Mouse (Mus musculus) liver, embryonic 12.5 days (tissue): ENCODE measurements around the gene Nr2e1. TPM values are rescaled to one million over a fixed set of nuclear protein-coding genes. Genes with fewer than 3 reads are reported as not detected.

Experiments
- ATAC-seq: fragments of 200-750 bp; cut with Nextera tagmentation; 2 replicates; pipeline ENCODE4 v1.8.0; 2017; ENCODE audit warnings: moderate number of reproducible peaks, mild to moderate bottlenecking, moderate library complexity
- H3K27ac ChIP-seq: fragments of 300-500 bp; sonication (generic); 2 replicates; pipeline ENCODE4 v1.5.1; 2016; ENCODE audit warnings: mild to moderate bottlenecking
- H3K27me3 ChIP-seq: fragments of 300-500 bp; sonication (generic); replicated peaks from 2 replicates; pipeline ENCODE4 v1.6.1; 2016; ENCODE audit warnings: mild to moderate bottlenecking, moderate library complexity
- H3K36me3 ChIP-seq: fragments of 300-500 bp; sonication (generic); 2 replicates; pipeline ENCODE4 v1.6.1; 2016; ENCODE audit warnings: mild to moderate bottlenecking, moderate library complexity
- H3K4me1 ChIP-seq: fragments of 300-500 bp; sonication (generic); 2 replicates; pipeline ENCODE4 v1.6.1; 2016
- H3K4me2 ChIP-seq: fragments of 300-500 bp; sonication (generic); 2 replicates; pipeline ENCODE4 v1.6.1; 2016; ENCODE audit warnings: mild to moderate bottlenecking, moderate library complexity
- H3K4me3 ChIP-seq: fragments of 300-500 bp; sonication (generic); 2 replicates; pipeline ENCODE4 v1.5.1; 2016; ENCODE audit warnings: mild to moderate bottlenecking, moderate library complexity
- H3K9ac ChIP-seq: fragments of 300-500 bp; sonication (generic); 2 replicates; pipeline ENCODE4 v1.6.1; 2016; ENCODE audit warnings: mild to moderate bottlenecking, moderate library complexity
- H3K9me3 ChIP-seq: fragments of 300-500 bp; sonication (generic); replicated peaks from 2 replicates; pipeline ENCODE4 v1.6.1; 2016; ENCODE audit warnings: mild to moderate bottlenecking, moderate library complexity
- WGBS: fragments of 180-500 bp; shearing (Covaris S2); methylation state at CpG from one replicate; pipeline ENCODE4 v1.1.7; 2016; ENCODE audit not compliant: insufficient replicate concordance; 5-methylcytosine and 5-hydroxymethylcytosine counted together
- polyA plus RNA-seq: library from polyadenylated mRNA; unstranded; fragments of >200 nt; fragmentation: Nextera tagmentation; extraction: Ambion mirVana; gene quantifications from 2 replicates; pipeline ENCODE4 v1.2.1, GENCODE M21; 2016

Nr2e1 gene
- polyA plus RNA-seq, 1 experiment from 2014 or later, result not detected

GRCm38 (mm10) chr10:42577525-42578280 lies 5.7 kb downstream of the Nr2e1 start:
- Histone ChIP-seq H3K27me3 (peaks cover 100% of the 10 kb centered on the region), H3K4me1 (peaks cover 13% of the 10 kb centered on the region; the same call in 1 of the 2 replicates), H3K27ac (no peak overlapping the region), H3K4me2 (no peak overlapping the region), H3K36me3 (no peaks in the 10 kb centered on the region), H3K4me3 (no peak overlapping the region), H3K9ac (no peak overlapping the region), H3K9me3 (no peaks in the 10 kb centered on the region)
- ATAC-seq, result no peak
- WGBS, result 6% methylated on average over 15 of the region's 15 CpGs

- Histone ChIP-seq H3K4me2 (no peak overlapping the region), H3K36me3 (no peaks in the 10 kb centered on the region), H3K9me3 (no peaks in the 10 kb centered on the region), H3K27me3 (peaks cover 99% of the 10 kb centered on the region), H3K4me3 (no peak overlapping the region), H3K4me1 (peaks cover under 1% of the 10 kb centered on the region; the same call in 1 of the 2 replicates), H3K9ac (no peak overlapping the region), H3K27ac (no peak overlapping the region)
- ATAC-seq, result no peak
- 5% methylated on average over 10 of the region's 10 CpGs for WGBS
Observed at GRCm38 (mm10) chr10:42574639-42575038, 8.8 kb downstream of the Nr2e1 start.

GRCm38 (mm10) chr10:42572971-42573370 lies 10.5 kb downstream of the Nr2e1 start:
- Histone ChIP-seq H3K27ac (no peak overlapping the region), H3K9ac (no peak overlapping the region), H3K9me3 (no peaks in the 10 kb centered on the region), H3K27me3 (peaks cover 98% of the 10 kb centered on the region), H3K4me2 (no peak overlapping the region), H3K4me3 (no peak overlapping the region), H3K4me1 (no peaks in the 10 kb centered on the region), H3K36me3 (no peaks in the 10 kb centered on the region)
- 5% methylated on average over 15 of the region's 15 CpGs for WGBS
- no peak for ATAC-seq

- Histone ChIP-seq H3K4me3 (no peak overlapping the region), H3K9ac (no peak overlapping the region), H3K4me1 (no peaks in the 10 kb centered on the region), H3K9me3 (no peaks in the 10 kb centered on the region), H3K4me2 (no peak overlapping the region), H3K27ac (no peak overlapping the region), H3K36me3 (no peaks in the 10 kb centered on the region), H3K27me3 (peaks cover 97% of the 10 kb centered on the region)
- no peak for ATAC-seq
- WGBS, result 4% methylated on average over 20 of the region's 20 CpGs
Observed at GRCm38 (mm10) chr10:42572567-42572966, 10.9 kb downstream of the Nr2e1 start.

GRCm38 (mm10) chr10:42562272-42562671 lies 21.2 kb downstream of the Nr2e1 start:
- no peak for ATAC-seq
- H3K4me1 ChIP-seq, result peaks cover 4% of the 10 kb centered on the region; the same call in 1 of the 2 replicates
- H3K36me3 ChIP-seq, result no peaks in the 10 kb centered on the region
- H3K27me3 ChIP-seq, result peaks cover 85% of the 10 kb centered on the region
- no peak overlapping the region for H3K27ac ChIP-seq
- H3K4me3 ChIP-seq, result no peak overlapping the region
- H3K4me2 ChIP-seq, result 0 out of 2 replicates have a peak overlapping the region, but pooled peaks have one; percentile 4
- no peak overlapping the region for H3K9ac ChIP-seq
- 6% methylated on average over 12 of the region's 12 CpGs for WGBS
- no peaks in the 10 kb centered on the region for H3K9me3 ChIP-seq

GRCm38 (mm10) chr10:42559581-42560200 lies 23.7 kb downstream of the Nr2e1 start:
- Histone ChIP-seq H3K27ac (no peak overlapping the region), H3K36me3 (no peaks in the 10 kb centered on the region), H3K4me3 (no peak overlapping the region), H3K27me3 (peaks cover 75% of the 10 kb centered on the region), H3K4me2 (no peak overlapping the region), H3K9me3 (no peaks in the 10 kb centered on the region), H3K9ac (no peak overlapping the region), H3K4me1 (peaks cover 4% of the 10 kb centered on the region; the same call in 1 of the 2 replicates)
- WGBS, result 53% methylated on average over 5 of the region's 5 CpGs
- no peak for ATAC-seq

- no peaks in the 10 kb centered on the region for H3K36me3 ChIP-seq
- ATAC-seq, result peak; percentile 86
- peaks cover 30% of the 10 kb centered on the region for H3K27me3 ChIP-seq
- no peak overlapping the region for H3K4me2 ChIP-seq
- H3K27ac ChIP-seq, result peak overlapping the region; percentile 34; the same call in 1 of the 2 replicates
- H3K9me3 ChIP-seq, result no peaks in the 10 kb centered on the region
- WGBS, result 80% methylated on average over 3 of the region's 3 CpGs
- H3K9ac ChIP-seq, result peak overlapping the region; percentile 14; the same call in 1 of the 2 replicates
- H3K4me3 ChIP-seq, result no peak overlapping the region
- peaks cover 36% of the 10 kb centered on the region for H3K4me1 ChIP-seq
Observed at GRCm38 (mm10) chr10:42546507-42546906, 36.9 kb downstream of the Nr2e1 start.

GRCm38 (mm10) chr10:42545707-42546503 lies 37.5 kb downstream of the Nr2e1 start:
- Histone ChIP-seq H3K4me3 (no peak overlapping the region), H3K9ac (peak overlapping the region; percentile 14; the same call in 1 of the 2 replicates), H3K36me3 (no peaks in the 10 kb centered on the region), H3K27me3 (peaks cover 24% of the 10 kb centered on the region; the same call in 1 of the 2 replicates), H3K4me2 (no peak overlapping the region), H3K4me1 (peaks cover 38% of the 10 kb centered on the region), H3K9me3 (no peaks in the 10 kb centered on the region), H3K27ac (peak overlapping the region; percentile 34; the same call in 1 of the 2 replicates)
- ATAC-seq, result peak; percentile 72
- 66% methylated on average over 6 of the region's 6 CpGs for WGBS

GRCm38 (mm10) chr10:42537571-42538316 lies 45.7 kb downstream of the Nr2e1 start:
- H3K4me1 ChIP-seq, result peaks cover 82% of the 10 kb centered on the region
- WGBS, result 26% methylated on average over 9 of the region's 9 CpGs
- peak overlapping the region; percentile 32 for H3K4me3 ChIP-seq
- peaks cover 37% of the 10 kb centered on the region for H3K36me3 ChIP-seq
- H3K27ac ChIP-seq, result peak overlapping the region; percentile 98
- H3K4me2 ChIP-seq, result peak overlapping the region; percentile 73
- H3K27me3 ChIP-seq, result no peaks in the 10 kb centered on the region
- peak overlapping the region; percentile 67 for H3K9ac ChIP-seq
- no peaks in the 10 kb centered on the region for H3K9me3 ChIP-seq
- ATAC-seq, result peak; percentile 90

GRCm38 (mm10) chr10:42533836-42534453 lies 49.5 kb downstream of the Nr2e1 start:
- peak; percentile 85 for ATAC-seq
- Histone ChIP-seq H3K27ac (peak overlapping the region; percentile 98), H3K4me1 (peaks cover 87% of the 10 kb centered on the region), H3K9ac (peak overlapping the region; percentile 71), H3K4me2 (peak overlapping the region; percentile 70), H3K27me3 (no peaks in the 10 kb centered on the region), H3K36me3 (peaks cover 66% of the 10 kb centered on the region), H3K9me3 (no peaks in the 10 kb centered on the region), H3K4me3 (peak overlapping the region; percentile 38)
- 30% methylated on average over 11 of the region's 11 CpGs for WGBS

- H3K9me3 ChIP-seq, result no peaks in the 10 kb centered on the region
- 0 out of 2 replicates have a peak overlapping the region, but pooled peaks have one; percentile 0 for H3K9ac ChIP-seq
- peaks cover 88% of the 10 kb centered on the region for H3K4me1 ChIP-seq
- H3K36me3 ChIP-seq, result peaks cover 77% of the 10 kb centered on the region
- no peak overlapping the region for H3K4me3 ChIP-seq
- H3K27ac ChIP-seq, result peak overlapping the region; percentile 82
- WGBS, result 65% methylated on average over 3 of the region's 3 CpGs
- H3K27me3 ChIP-seq, result no peaks in the 10 kb centered on the region
- ATAC-seq, result peak; percentile 75
- H3K4me2 ChIP-seq, result peak overlapping the region; percentile 6; the same call in 1 of the 2 replicates
Observed at GRCm38 (mm10) chr10:42525682-42526081, 57.8 kb downstream of the Nr2e1 start.
